Mouse (Mus musculus) cerebellum, postnatal 36 days (tissue): Measurements from ENCODE around the gene Grm8.

ENCODE experiments used
- DNase-seq, 2 experiments: peaks; one replicate each; pipeline ENCODE4 v3.0.0; 2021 to 2022; ENCODE audit warnings: mixed read lengths in 2 of 2

Gene Grm8

GRCm38 (mm10) chr6:28135001-28135401 is at the start of gene Grm8:
TSS of gene Grm8 (minus strand) at chr6:28135178.
- peak in 1 of 2 experiments; percentile 5 for DNase-seq

- DNase-seq: no peak
Observed at GRCm38 (mm10) chr6:28169851-28170539, 35.0 kb upstream of the Grm8 start.

DNA sequence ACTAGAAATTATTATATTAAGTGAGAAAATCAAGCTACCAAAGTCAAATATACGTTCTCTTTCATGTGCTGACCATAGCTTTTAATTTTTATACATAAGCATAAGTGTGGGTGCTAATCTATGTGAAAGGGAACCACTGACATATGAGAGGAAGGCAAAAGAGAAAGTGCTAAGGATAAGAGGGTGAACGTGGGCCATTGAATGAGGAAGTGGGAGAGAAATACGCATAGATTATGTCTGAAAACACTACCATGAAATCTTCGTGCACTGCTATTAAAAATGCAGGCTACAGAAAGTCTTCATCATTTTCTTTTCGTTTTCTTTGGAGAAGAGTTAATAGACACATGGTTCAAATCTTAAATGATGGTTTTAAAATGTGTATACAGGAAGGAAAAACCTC is 25.4 kb upstream of the Grm8 start:
- no peak for DNase-seq

- no peak for DNase-seq
Observed at GRCm38 (mm10) chr6:28146445-28146844, 11.5 kb upstream of the Grm8 start.

DNA sequence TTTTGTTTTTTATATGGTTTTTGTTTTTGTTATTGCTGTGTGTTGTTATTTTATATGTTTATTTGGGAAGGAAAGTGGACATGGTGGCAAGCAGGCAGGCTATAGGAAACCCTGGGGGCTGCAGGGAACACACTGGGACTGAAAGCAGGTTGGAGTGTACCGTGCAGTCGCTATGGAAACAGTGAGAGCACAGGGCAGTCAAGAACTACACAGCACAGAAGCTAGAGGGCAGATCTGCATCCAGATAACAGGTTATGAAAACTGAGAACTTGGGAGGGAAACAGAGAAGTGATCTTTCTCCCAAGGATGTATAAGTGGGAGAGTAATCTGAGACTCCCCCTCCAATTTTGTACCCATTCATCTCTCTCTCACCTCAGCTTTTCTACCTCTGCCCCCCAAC is 7.4 kb upstream of the Grm8 start:
- DNase-seq: no peak

DNA sequence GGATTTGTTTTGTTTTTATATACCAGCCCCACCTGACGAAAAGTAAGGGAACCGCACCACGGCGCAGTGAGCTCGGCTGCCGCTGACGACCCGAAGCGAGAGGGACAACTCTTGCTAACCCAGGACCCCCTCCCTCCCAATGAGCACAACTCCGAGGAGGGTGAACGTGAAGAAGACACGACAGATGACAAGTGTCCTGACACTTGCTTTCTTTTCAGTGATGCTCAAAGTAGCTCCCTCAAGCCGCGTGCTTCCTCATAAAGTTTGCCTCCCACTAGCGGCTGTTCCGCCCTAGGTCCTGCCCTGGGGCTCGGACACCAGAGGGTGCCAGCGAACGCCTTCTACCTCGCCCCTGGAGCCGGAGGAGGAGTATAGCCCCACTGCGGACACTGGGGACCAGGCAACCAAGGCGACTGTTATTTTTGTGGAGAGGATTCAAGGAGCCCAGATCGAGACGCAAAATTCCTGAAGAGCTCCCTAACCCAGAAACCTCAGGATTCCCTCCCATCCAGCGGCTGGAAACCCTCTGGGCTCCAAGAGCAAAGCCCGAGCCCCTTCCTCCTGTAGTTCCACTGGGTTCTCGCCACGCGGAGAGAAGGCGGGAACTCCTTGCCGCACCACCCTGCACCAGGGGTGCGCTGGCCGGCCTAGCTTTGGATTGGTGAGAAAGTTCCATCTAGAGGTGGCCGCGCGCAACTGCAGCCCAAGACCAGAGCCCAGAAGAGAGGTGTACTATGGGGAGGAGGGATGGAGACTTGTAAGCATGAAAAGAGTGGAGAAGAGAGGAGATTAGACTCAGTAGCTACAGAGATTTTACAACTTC is 644 bp upstream of the Grm8 start:
- DNase-seq: peak; percentile 79 to 82

DNA sequence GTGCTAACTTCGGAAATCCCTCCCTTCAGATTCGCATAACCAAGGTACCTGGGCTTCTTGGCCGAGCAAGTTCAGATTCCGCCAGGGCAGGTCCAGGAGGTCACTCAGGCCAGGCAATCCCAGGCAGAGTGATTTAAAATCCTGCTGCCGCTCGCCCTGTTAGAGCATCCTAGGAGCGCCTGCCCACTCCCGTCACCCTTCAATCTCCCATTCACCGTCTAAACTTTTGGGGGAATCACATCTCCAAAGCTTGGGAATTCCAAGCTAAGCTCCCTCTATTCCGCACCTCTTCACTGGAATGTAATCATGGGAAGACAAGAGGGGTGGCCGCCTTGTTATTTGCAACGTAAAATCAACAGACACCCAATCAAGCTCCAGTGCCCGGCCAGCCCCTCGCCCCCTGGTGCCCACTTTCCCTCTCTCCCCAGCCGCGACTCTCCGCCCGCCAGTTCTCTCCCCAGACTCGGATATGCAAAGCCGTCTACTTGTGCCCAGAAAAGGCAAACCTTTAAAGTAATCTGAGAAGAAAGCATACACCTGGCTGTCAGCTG is 652 bp downstream of the Grm8 start:
- DNase-seq: no peak

DNA sequence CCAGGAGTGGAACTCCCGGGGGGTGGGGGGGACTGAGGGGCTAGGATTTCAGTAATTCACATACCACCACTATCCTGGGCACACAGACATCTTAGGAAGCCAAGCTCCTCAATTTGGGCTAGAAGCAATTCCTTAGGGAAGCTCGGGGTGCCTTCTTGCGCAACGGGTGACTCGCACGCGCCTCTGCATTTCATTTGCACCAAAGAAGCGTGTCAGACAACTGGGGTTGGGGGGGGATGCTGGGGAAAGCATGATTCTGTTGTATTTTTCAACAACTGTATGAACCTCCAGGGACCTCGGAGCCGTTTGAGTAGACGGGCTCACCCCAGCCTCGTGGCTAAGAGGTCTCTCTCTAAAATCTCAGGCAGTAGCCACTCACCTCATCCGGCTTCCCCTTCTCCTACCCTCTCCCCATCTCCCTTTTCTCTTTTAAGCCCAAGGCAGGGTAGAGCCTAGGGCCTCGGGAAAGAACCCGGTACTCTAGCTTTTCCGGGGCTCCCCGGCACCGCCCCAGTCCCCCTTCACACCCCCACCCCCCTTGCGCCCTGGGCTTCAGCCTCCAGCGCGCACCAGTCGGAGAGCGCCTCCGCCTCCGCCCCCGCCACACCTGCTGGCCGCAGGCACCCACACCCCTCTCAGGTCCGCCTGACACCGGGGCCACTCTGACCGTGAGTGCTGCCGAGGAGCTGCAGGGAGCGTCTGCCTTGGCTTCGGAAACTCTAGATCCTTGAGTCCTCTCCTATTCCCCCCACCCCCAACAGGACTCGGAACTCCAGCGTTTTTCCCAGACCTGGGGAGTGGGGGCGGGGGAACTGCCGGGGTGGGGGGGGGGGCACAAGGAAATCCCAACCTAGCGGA is 1.5 kb downstream of the Grm8 start:
- DNase-seq: no peak

DNA sequence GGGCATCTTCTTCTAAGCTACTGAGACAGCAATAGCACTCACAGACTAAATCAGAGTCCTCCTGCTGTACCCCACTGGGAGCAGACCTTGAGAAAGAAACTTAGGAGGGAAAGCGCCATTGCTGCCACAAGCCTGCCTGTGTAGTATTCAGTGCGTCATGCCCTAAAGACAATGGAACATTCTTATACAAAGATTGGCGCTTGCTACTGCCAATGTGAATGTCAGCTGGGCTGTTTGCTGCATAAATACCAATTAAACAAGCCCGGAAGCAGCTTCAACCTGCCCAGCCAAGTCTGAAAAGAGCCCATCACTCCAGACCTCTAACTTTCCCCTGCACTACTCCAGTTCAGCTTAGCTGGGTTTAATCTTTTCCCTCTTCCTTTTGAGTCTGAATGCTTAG is 2.9 kb downstream of the Grm8 start:
- no peak for DNase-seq

DNA sequence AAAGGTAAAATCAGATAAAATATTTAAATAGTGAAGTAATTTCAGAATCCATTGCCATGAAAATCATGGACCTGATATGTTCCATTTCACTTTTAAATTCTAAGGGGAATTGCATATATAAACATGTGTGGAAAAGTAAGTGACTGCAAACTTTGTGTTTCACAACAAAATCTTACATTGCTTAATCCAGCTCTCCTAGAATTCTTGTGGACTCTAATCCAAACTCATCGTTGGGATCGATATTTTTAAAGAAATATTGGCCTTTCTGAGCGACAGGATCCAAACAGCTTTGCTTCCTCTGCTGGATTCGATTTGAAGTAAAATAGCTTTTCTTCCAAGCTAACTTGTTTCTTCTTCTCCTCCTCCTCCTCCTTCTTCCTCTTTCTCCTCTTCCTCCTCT is 6.1 kb downstream of the Grm8 start:
- DNase-seq: no peak

- DNase-seq: no peak
Observed at GRCm38 (mm10) chr6:28115519-28115918, 19.5 kb downstream of the Grm8 start.

DNA sequence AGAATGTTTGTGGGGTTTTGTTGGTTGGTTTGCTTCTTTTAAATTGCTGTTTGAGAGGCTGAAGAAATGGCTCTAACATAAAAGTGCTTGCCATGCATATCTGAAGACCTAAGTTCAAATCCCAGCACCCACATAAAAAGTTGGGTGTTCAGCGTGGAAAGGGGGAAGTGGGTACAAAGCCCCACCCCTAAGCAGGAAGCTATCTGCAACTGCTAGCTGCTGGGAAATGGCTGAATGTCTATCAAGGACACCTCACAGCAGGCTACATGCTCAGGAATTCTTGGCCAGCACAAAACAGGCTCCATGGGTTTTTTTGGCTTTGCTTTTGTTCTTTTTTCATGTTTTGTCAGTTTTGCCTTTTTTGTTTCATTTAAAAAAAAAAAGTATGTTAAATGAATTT is 20.1 kb downstream of the Grm8 start:
- DNase-seq: no peak

DNA sequence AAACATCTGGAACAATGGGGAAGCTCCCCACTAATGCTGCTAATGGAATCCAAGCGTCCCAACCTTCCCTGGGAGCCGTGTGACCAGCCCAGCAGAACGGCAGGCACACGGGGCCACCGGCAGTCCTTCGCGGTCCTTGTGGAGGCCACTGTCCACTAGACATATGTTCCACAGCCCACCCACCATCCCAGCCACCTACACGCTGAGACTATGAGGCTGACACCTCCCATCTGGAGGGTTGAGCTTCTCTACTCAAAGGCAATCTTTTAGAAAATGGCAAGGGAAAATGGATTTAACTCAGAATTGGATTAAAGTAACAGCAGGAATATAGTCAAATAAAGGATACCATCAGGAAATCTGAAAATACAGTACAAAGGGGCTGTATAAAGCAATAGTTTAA is 23.4 kb downstream of the Grm8 start:
- no peak for DNase-seq

- no peak for DNase-seq
Observed at GRCm38 (mm10) chr6:28102608-28103316, 32.2 kb downstream of the Grm8 start.

DNA sequence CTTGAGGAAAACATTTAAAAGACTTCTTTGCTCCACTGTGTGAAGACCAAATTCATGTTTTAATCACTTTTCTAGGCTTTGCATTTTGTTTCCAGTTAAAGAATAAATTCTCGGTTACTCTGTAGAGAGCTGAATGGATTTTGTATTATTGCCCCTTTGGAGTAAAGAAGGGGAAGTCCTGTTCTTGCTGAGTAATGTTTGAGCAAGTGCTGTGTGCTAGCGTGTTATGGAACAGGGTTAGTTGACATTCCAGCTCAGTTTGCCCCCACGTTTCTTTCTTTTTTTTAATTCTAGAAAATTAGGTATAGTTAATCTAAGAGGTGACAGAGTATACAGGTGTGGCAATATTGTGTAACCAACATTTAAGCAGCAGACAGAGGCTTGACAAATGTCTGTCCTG is 35.0 kb downstream of the Grm8 start:
- DNase-seq: no peak

DNA sequence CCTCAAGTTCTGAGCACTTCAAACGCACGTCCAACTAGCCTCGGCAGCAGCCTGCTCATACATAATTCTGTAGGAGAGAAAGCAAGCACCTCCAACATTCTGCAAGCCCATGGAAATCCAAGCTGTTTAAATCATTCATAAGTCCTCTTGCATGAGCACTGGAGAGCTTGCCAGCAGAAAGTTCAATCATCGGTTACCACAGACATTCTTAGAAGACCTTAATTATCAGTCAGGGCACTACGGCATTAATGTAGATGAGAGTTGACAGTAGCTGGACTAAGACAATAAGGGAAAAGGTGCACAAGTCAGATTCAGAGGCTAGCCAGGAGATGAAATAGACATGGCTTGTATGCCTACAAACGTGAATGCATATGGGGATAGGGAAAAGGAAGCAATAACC is 42.5 kb downstream of the Grm8 start:
- no peak for DNase-seq

- DNase-seq: no peak
Observed at GRCm38 (mm10) chr6:28091836-28092235, 43.1 kb downstream of the Grm8 start.

- no peak for DNase-seq
Observed at GRCm38 (mm10) chr6:28090981-28091380, 44.0 kb downstream of the Grm8 start.

GRCm38 (mm10) chr6:28075534-28075933 is 59.4 kb downstream of the Grm8 start:
- DNase-seq: no peak

- DNase-seq: no peak
Observed at GRCm38 (mm10) chr6:28074470-28074869, 60.5 kb downstream of the Grm8 start.

GRCm38 (mm10) chr6:28051966-28052365 is 83.0 kb downstream of the Grm8 start:
- DNase-seq: no peak

DNA sequence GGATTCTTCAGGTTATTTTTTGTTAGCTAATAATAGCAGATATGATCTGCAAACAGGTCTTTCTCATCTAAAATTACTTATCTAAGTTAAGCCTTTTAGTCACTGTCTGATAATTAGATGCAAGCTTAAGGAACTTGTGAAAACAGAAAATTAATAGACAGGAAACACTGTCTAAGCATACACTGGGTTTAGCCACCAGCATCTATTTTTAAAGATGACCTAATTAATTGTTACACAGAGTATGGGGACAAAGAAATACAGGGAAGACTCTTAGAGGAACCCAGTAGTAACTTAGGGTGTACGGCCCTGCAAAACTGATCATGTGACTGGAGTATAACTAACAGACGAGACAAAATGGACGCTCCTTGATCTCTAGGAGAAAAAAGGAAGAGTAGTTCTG is 92.6 kb downstream of the Grm8 start:
- no peak for DNase-seq

DNA sequence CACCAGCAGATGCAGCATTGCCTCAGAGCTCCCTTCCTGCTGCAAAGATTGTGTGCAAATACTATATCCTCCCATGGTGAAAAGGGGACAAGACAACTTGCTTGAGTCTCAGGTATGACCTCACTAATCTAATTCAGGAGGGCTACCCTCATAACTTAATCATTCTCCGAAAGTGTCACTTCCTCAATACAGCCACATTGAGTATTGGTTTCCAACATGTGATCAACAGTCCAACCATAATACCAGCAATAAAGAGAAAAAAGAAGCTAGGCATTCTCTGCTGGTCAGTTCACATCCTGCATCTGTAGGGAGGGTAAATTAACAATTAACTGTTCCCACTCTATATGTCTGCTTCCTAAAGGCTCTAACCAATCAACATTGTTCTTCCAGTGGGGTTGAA is 94.2 kb downstream of the Grm8 start:
- DNase-seq: no peak
